8 mouse cellular contexts compared by ENCODE assay signal in genomic region chr14:34661621-34662477, GRCm38 (mm10). TPM values are rescaled to one million over a fixed set of nuclear protein-coding genes. Genes with fewer than 3 reads are reported as not detected.
DNase-seq lines count a peak whose midpoint lies in the region; ATAC-seq and TF ChIP-seq lines count a peak whose summit lies in the region.

No protein-coding gene starts in this region.

- H3K9ac ChIP-seq in hindbrain, embryonic 16.5 days (ENCODE audit: low read depth, low read length) = peak overlapping the region; percentile 60
- peak overlapping the region; percentile 90 for H3K9ac ChIP-seq in liver, embryonic 12.5 days

- TF ChIP-seq POLR2A in thymus, adult 2 months (IDR thresholded peaks at IDR 0.05; ENCODE audit: control insufficient read depth, extremely low read depth, insufficient read depth, low read length, poor library complexity) = peak; percentile 56; the same call in 1 of the 2 replicates

- H3K4me1 ChIP-seq in hindbrain, embryonic 16.5 days (ENCODE audit: control insufficient read depth, insufficient read depth, low read depth, low read length) = peaks cover 10% of the 10 kb centered on the region
- peaks cover 52% of the 10 kb centered on the region for H3K4me1 ChIP-seq in liver, embryonic 12.5 days
- peaks cover 27% of the 10 kb centered on the region for H3K4me1 ChIP-seq in thymus, adult 2 months (replicated peaks; ENCODE audit: control insufficient read depth, insufficient read depth, low read length)

- intact Hi-C loops in gastrocnemius, adult 2 months (cut with DNase I) = no loop called here

- 0 out of 2 replicates have a peak, but pooled peaks have one; percentile 52 for ATAC-seq in hindbrain, embryonic 16.5 days
- peak; percentile 85 for ATAC-seq in liver, embryonic 12.5 days

- H3K4me2 ChIP-seq in hindbrain, embryonic 16.5 days (ENCODE audit: low read length) = peak overlapping the region; percentile 85
- peak overlapping the region; percentile 77 for H3K4me2 ChIP-seq in liver, embryonic 12.5 days

- under 1% methylated on average over 37 of the region's 39 CpGs for WGBS in hindbrain, embryonic 16.5 days
- under 1% methylated on average over 39 of the region's 39 CpGs for WGBS in liver, embryonic 12.5 days (ENCODE audit: insufficient replicate concordance)
- WGBS in thymus, adult 2 months = 1% methylated on average over 39 of the region's 39 CpGs

- H3K4me3 ChIP-seq in gastrocnemius, adult 2 months = peak overlapping the region; percentile 74
- H3K4me3 ChIP-seq in hindbrain, embryonic 16.5 days (ENCODE audit: low read length) = peak overlapping the region; percentile 46
- peak overlapping the region; percentile 64 for H3K4me3 ChIP-seq in liver, embryonic 12.5 days
- peak overlapping the region; percentile 96 for H3K4me3 ChIP-seq in thymus, adult 2 months (ENCODE audit: control insufficient read depth, insufficient read depth, low read length)

- TF ChIP-seq CTCF in gastrocnemius, adult 2 months (IDR thresholded peaks at IDR 0.05) = no peak
- 0 out of 2 replicates have a peak, but pooled peaks have one; percentile 13 for TF ChIP-seq CTCF in thymus, adult 2 months (IDR thresholded peaks at IDR 0.05; ENCODE audit: borderline replicate concordance, control insufficient read depth, extremely low read depth, insufficient read depth, low read length, poor library complexity)

- H3K9me3 ChIP-seq in hindbrain, embryonic 16.5 days (ENCODE audit: control insufficient read depth, low read length) = no peaks in the 10 kb centered on the region
- H3K9me3 ChIP-seq in liver, embryonic 12.5 days (replicated peaks) = peaks cover 7% of the 10 kb centered on the region; the same call in 1 of the 2 replicates

- H3K36me3 ChIP-seq in hindbrain, embryonic 16.5 days (ENCODE audit: control insufficient read depth, insufficient read depth, low read length) = no peaks in the 10 kb centered on the region
- H3K36me3 ChIP-seq in liver, embryonic 12.5 days = no peaks in the 10 kb centered on the region
- H3K36me3 ChIP-seq in thymus, adult 2 months (ENCODE audit: control insufficient read depth, insufficient read depth, low read length) = no peaks in the 10 kb centered on the region

- peak overlapping the region; percentile 79 for H3K27ac ChIP-seq in gastrocnemius, adult 2 months
- H3K27ac ChIP-seq in hindbrain, embryonic 16.5 days (ENCODE audit: low read depth, low read length) = no peak overlapping the region
- peak overlapping the region; percentile 99 for H3K27ac ChIP-seq in liver, embryonic 12.5 days
- peak overlapping the region; percentile 99 for H3K27ac ChIP-seq in thymus, adult 2 months (ENCODE audit: control insufficient read depth, insufficient read depth, low read length)

- H3K27me3 ChIP-seq in hindbrain, embryonic 16.5 days (replicated peaks; ENCODE audit: control insufficient read depth, insufficient read depth, low read length) = peaks cover 15% of the 10 kb centered on the region
- H3K27me3 ChIP-seq in liver, embryonic 12.5 days (replicated peaks) = no peaks in the 10 kb centered on the region
- no peaks in the 10 kb centered on the region for H3K27me3 ChIP-seq in thymus, adult 2 months (ENCODE audit: control insufficient read depth, insufficient read depth, low read length)

- DNase-seq in right cerebral cortex, postnatal 4 days = peak; percentile 16
- no peak for DNase-seq in right cerebral cortex, adult 18-20 months
- peak; percentile 57 to 65 for DNase-seq in cerebellum, postnatal 10 days
- DNase-seq in gastrocnemius, adult 2 months = peak; percentile 83
- DNase-seq in naive thymus-derived CD4-positive, alpha-beta T cell, adult 2 months (ENCODE audit: low read depth) = peak; percentile 77
- peak; percentile 83 for DNase-seq in thymus, adult 2 months

RNA-seq across cellular contexts. Expression of gene Wapl, which starts 11.9 kb away (rescaled TPM):
- 10 to 100 TPM; 38.8 to 40.0 TPM for total RNA-seq in gastrocnemius, adult 2 months (2021)
- 10.4 and 11.2 TPM in 2 replicates for polyA plus RNA-seq in hindbrain, embryonic 16.5 days (2015; fragmentation: Nextera tagmentation; extraction: Ambion mirVana)
- polyA plus RNA-seq in liver, embryonic 12.5 days (2016; fragmentation: Nextera tagmentation; extraction: Ambion mirVana) = 43.8 and 46.4 TPM in 2 replicates
- polyA plus RNA-seq in thymus, adult 2 months (2012; rRNA removed) = 28.4 and 37.9 TPM in 2 replicates

Comparison
In these comparisons a context has a peak if more than half of its experiments do, and no peak if none do; other contexts are left out.
1. H3K4me3 ChIP-seq: peak in every context shown above with its lines; median percentile 96 in thymus, adult 2 months; 74 in gastrocnemius, adult 2 months; 64 in liver, embryonic 12.5 days; 46 in hindbrain, embryonic 16.5 days.